Mouse (Mus musculus) naive thymus-derived CD4-positive, alpha-beta T cell, adult 5 months (primary cell): ENCODE data around the gene Il22ra2. TPM values are rescaled to one million over a fixed set of nuclear protein-coding genes. Genes with fewer than 3 reads are reported as not detected.

ENCODE experiments used
- polyA plus RNA-seq: library from polyadenylated mRNA; unstranded; fragments of 100-300 nt; shearing (Covaris generic); gene quantifications from one replicate; pipeline ENCODE4 v1.2.1, GENCODE M21; 2017

Il22ra2 gene
- polyA plus RNA-seq = not detected

DNA sequence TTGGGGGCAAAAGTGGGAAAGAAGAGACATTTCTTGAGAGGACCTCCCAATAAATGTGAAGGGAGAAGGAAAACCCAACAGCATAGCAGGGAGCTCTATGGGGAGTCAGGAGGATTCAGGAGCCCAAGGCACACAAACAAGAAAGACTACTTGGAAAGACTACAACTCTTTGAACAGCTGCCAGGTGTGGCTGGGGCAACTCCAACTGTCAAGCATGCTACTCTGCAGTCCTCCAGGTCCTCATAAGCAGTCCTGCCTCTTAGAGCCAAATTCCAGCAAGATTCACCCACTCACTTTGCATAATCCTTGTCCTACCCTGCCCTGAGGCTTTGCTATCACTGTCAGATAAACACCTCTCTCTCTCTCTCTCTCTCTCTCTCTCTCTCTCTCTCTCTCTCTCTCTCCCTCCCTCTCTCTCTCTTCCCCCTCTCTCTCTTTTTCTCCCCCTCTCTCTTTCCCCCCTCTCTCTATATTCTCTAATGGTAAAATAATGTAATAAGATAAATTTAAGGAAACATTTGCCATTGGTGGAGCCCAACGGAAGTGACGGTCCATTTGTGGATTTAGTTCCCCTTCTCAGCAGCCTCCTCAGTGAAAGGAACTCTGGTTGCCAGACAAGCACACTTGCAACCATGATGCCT is at the start of gene Il22ra2:
Gene Il22ra2 (plus strand): TSS at position 591 of the 641 bp plus-strand sequence.

DNA sequence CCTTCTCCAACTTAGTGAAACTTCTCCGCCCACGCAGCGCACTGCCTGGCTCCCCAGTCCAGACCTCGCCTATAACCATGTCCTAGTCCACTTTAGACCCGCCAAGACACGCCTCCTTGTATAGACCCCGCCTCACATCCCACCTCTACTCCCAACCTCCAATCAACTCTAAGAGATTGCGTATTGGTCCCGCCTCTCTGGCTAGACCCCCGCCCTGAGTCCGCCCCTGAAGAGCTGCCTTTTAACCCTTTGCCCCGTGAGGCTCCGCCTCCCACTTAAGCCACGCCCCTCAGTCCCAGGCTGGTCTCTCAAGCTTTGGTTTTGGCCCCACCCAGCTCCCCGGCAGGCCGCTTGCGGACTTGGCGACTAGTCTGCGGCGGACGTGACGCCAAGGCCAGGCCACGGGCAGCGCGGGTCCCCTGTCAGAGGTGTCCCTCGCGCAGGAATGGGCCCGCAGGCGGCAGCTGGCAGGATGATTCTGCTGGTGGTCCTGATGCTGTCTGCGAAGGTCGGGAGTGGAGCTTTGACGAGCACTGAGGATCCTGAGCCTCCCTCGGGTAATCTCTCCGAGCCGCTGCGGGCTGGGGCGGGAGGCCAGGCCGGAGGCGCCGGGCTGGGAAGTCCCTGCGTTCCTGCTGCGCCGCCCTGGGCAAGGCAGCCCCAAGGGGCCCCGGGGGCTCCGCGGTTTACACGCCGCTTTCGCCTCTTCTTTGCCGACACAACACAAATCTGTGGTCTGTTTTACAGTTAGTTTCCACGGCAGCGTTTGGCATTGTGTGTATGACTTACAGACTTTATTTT is 30.0 kb upstream of the Il22ra2 start, which contains the start of gene Ifngr1:
Gene Ifngr1 (plus strand): TSS at position 309 of the 801 bp plus-strand sequence.

Other genes with a start within 250 kb of the Il22ra2 start
- gene Ifngr1, start 30.0 kb upstream of the Il22ra2 start, polyA plus RNA-seq = 1,298 TPM
- gene Il20ra, start 90.6 kb downstream of the Il22ra2 start, polyA plus RNA-seq = not detected
- gene Slc35d3, start 229.5 kb downstream of the Il22ra2 start, polyA plus RNA-seq = not detected